Mouse (Mus musculus) thymus, postnatal 36 days (tissue): ENCODE measurements around the gene Gm9936.
A peak's percentile ranks its signal among the peaks of the same experiment; 100 is the strongest.

ENCODE experiments used
- DNase-seq, 2 experiments: peaks; one replicate each; pipeline ENCODE4 v3.0.0; 2022; ENCODE audit warnings: mixed read lengths in 2 of 2

Gm9936 gene

GRCm38 (mm10) chr5:114836886-114837285 lies 21.6 kb downstream of the Gm9936 start:
- no peak for DNase-seq

- no peak for DNase-seq
Observed at GRCm38 (mm10) chr5:114829740-114830139, 28.7 kb downstream of the Gm9936 start.

GRCm38 (mm10) chr5:114827427-114827826 lies 31.1 kb downstream of the Gm9936 start:
- no peak for DNase-seq

GRCm38 (mm10) chr5:114825978-114826691 lies 32.3 kb downstream of the Gm9936 start:
- peak; percentile 84 to 90 for DNase-seq

- DNase-seq, result peak; percentile 54 to 59
Observed at GRCm38 (mm10) chr5:114824197-114824596, 34.3 kb downstream of the Gm9936 start.

- DNase-seq, result peak; percentile 69 to 78
Observed at GRCm38 (mm10) chr5:114822796-114823688, 35.4 kb downstream of the Gm9936 start, which contains the start of gene 1500011B03Rik. Gene 1500011B03Rik (minus strand): TSS chr5:114823468.

- no peak for DNase-seq
Observed at GRCm38 (mm10) chr5:114818124-114818523, 40.4 kb downstream of the Gm9936 start.

GRCm38 (mm10) chr5:114816599-114816998 lies 41.9 kb downstream of the Gm9936 start:
- DNase-seq, result no peak

GRCm38 (mm10) chr5:114813525-114814181 lies 44.8 kb downstream of the Gm9936 start:
- peak; percentile 84 to 87 for DNase-seq

- DNase-seq, result no peak
Observed at GRCm38 (mm10) chr5:114809826-114810225, 48.7 kb downstream of the Gm9936 start.

GRCm38 (mm10) chr5:114809181-114809756 lies 49.2 kb downstream of the Gm9936 start:
- no peak for DNase-seq

- DNase-seq, result no peak
Observed at GRCm38 (mm10) chr5:114808385-114808784, 50.1 kb downstream of the Gm9936 start.

GRCm38 (mm10) chr5:114807893-114808292 lies 50.6 kb downstream of the Gm9936 start:
- no peak for DNase-seq

- no peak for DNase-seq
Observed at GRCm38 (mm10) chr5:114807468-114807867, 51.0 kb downstream of the Gm9936 start.

GRCm38 (mm10) chr5:114807063-114807462 lies 51.4 kb downstream of the Gm9936 start:
- DNase-seq, result no peak

- DNase-seq, result no peak
Observed at GRCm38 (mm10) chr5:114806636-114807035, 51.8 kb downstream of the Gm9936 start.
